Mouse (Mus musculus) neural tube, embryonic 14.5 days (tissue): ENCODE measurements around the gene Fgfr2. TPM values are rescaled to one million over a fixed set of nuclear protein-coding genes. Genes with fewer than 3 reads are reported as not detected.
A peak's percentile ranks its signal among the peaks of the same experiment; 100 is the strongest.

Experiments used
- ATAC-seq: fragments of 200-750 bp; cut with Nextera tagmentation; 2 replicates; pipeline ENCODE4 v1.8.0; 2017; ENCODE audit warnings: low read depth, mild to moderate bottlenecking, moderate TSS enrichment, moderate library complexity
- H3K27ac ChIP-seq: fragments of 300-500 bp; sonication (generic); 2 replicates; pipeline ENCODE4 v1.5.1; 2014; ENCODE audit warnings: low read depth, mild to moderate bottlenecking, control low read depth, low read length, moderate library complexity, mixed read lengths
- H3K27me3 ChIP-seq: fragments of 300-500 bp; sonication (generic); 2 replicates; pipeline ENCODE4 v1.6.1; 2014; ENCODE audit warnings: low read length; ENCODE audit not compliant: control insufficient read depth, insufficient read depth
- H3K36me3 ChIP-seq: fragments of 300-500 bp; sonication (generic); 2 replicates; pipeline ENCODE4 v1.6.1; 2014; ENCODE audit warnings: low read length, mixed read lengths; ENCODE audit not compliant: control insufficient read depth, insufficient read depth
- H3K4me1 ChIP-seq: fragments of 300-500 bp; sonication (generic); 2 replicates; pipeline ENCODE4 v1.6.1; 2014; ENCODE audit warnings: low read length; ENCODE audit not compliant: control insufficient read depth, insufficient read depth
- H3K4me2 ChIP-seq: fragments of 300-500 bp; sonication (generic); 2 replicates; pipeline ENCODE4 v1.6.1; 2014; ENCODE audit warnings: mild to moderate bottlenecking, low read depth, low read length, control low read depth
- H3K4me3 ChIP-seq: fragments of 300-500 bp; sonication (generic); 2 replicates; pipeline ENCODE4 v1.5.1; 2014; ENCODE audit warnings: low read depth, low read length, control low read depth, mixed read lengths
- H3K9ac ChIP-seq: fragments of 300-500 bp; sonication (generic); replicated peaks from 2 replicates; pipeline ENCODE4 v1.6.1; 2014; ENCODE audit warnings: low read depth, mild to moderate bottlenecking, control low read depth, low read length, mixed read lengths
- H3K9me3 ChIP-seq: fragments of 300-500 bp; sonication (generic); 2 replicates; pipeline ENCODE4 v1.6.1; 2016; ENCODE audit warnings: low read length; ENCODE audit not compliant: control insufficient read depth
- WGBS: fragments of 180-500 bp; shearing (Covaris S2); extraction: QIAGEN DNeasy Blood & Tissue Kit; methylation state at CpG from one replicate; pipeline ENCODE4 v1.1.7; 2014; 5-methylcytosine and 5-hydroxymethylcytosine counted together
- polyA plus RNA-seq: library from polyadenylated mRNA; unstranded; fragments of >200 nt; fragmentation: Nextera tagmentation; extraction: Ambion mirVana; gene quantifications from 2 replicates; pipeline ENCODE4 v1.2.1, GENCODE M21; 2014

Gene Fgfr2
- polyA plus RNA-seq, 1 experiment from 2014 or later = 28.1 TPM

DNA sequence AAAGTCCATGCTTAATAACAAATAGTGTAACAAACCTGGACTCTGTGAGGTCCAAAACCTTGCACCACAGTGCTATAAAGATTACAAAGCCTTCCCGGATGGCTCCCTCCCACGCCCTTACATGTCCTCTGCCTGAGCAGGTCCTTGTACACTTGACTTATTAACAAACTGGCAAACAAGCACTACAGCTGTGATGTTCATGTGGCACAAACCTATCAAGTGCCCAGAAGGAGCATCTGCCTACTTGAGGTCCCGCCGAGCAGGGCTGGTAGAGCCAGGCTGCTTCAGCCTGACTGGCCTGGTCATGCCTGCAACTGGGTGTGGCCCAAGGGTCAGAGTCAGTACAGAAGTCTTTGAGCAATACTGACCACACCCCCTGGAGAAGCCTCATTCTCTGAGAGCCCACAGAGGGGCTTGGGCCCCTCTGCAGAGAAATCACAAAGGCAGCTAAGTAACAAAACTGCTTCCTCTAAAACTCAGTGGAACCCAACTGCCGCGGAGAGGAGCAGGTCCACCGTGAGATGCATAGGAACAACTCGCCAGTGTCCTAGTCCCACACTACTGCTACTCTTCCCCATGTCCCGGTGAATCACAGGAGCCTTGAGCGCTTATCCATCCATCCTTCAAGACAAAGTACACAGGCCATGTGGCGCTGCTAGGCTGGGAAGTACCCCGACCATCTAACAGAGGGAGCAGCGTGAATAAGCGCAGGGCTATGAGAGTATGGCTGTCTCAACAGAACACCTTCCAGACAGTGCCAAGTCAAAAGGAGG lies 332.5 kb downstream of the Fgfr2 start:
- H3K27ac ChIP-seq = no peak overlapping the region
- no peak overlapping the region for H3K4me2 ChIP-seq
- no peak overlapping the region for H3K4me3 ChIP-seq
- no peaks in the 10 kb centered on the region for H3K4me1 ChIP-seq
- no peaks in the 10 kb centered on the region for H3K27me3 ChIP-seq
- H3K9ac ChIP-seq = no peak overlapping the region
- WGBS = 75% methylated on average over 14 of the region's 14 CpGs
- no peaks in the 10 kb centered on the region for H3K36me3 ChIP-seq
- no peaks in the 10 kb centered on the region for H3K9me3 ChIP-seq
- no peak for ATAC-seq

DNA sequence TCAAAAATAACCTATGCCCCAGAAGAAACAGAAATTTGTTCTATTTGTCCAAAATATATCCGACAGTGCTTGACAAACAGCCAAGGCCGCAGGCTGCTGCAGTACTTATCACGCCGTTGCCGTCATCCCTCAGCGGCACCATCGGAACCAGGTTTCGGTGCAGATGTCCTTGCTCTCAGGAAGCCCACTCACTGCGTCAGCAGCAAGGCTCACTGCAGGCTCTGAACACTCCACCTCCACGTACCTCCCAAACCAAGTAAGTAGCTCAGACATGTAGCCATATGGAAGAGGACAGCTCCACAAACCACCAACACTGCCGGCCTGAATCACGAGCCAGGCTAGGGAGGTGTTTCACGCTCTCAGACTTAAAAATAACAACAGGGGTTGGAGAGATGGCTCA lies 334.3 kb downstream of the Fgfr2 start:
- no peaks in the 10 kb centered on the region for H3K9me3 ChIP-seq
- no peak overlapping the region for H3K4me2 ChIP-seq
- H3K4me3 ChIP-seq = no peak overlapping the region
- WGBS = 97% methylated on average over 13 of the region's 13 CpGs
- H3K4me1 ChIP-seq = no peaks in the 10 kb centered on the region
- H3K36me3 ChIP-seq = no peaks in the 10 kb centered on the region
- no peak overlapping the region for H3K9ac ChIP-seq
- H3K27me3 ChIP-seq = no peaks in the 10 kb centered on the region
- ATAC-seq = no peak
- H3K27ac ChIP-seq = no peak overlapping the region

DNA sequence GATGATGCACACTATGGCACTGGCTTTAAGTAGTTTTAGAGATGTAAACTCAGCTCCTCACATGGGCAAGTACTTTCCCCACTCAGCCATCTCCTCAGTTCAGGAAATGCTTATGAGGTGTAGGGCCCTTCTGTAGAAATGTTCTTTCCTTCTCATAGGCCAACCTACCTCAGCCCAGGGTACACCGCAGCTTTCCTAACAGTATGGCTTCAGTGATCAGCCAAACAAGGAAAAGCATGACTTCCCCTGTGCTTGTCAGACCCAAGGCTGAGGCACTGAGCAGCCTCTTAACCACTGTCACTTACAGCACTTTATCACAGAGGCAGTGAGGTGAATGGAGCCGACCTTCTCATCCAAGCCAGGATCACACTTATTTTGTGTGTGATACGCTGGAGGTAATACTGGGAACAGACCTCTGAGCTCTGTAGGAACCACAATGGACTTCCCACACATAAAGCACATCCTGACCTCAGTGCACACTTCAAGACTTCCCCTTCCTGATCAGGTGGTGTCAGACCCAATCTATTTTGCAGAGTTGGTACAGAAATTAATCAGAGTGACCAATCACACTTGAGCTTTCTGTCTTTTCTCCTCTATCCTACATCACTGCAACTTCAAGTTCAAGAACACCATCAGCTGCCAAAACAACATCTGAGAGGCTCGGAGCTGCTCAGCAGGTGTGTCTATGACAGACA lies 335.5 kb downstream of the Fgfr2 start:
- Histone ChIP-seq H3K4me3 (no peak overlapping the region), H3K9me3 (no peaks in the 10 kb centered on the region), H3K9ac (no peak overlapping the region), H3K36me3 (no peaks in the 10 kb centered on the region), H3K27ac (no peak overlapping the region), H3K4me1 (no peaks in the 10 kb centered on the region), H3K4me2 (no peak overlapping the region), H3K27me3 (no peaks in the 10 kb centered on the region)
- no peak for ATAC-seq
- 92% methylated on average over 4 of the region's 4 CpGs for WGBS

DNA sequence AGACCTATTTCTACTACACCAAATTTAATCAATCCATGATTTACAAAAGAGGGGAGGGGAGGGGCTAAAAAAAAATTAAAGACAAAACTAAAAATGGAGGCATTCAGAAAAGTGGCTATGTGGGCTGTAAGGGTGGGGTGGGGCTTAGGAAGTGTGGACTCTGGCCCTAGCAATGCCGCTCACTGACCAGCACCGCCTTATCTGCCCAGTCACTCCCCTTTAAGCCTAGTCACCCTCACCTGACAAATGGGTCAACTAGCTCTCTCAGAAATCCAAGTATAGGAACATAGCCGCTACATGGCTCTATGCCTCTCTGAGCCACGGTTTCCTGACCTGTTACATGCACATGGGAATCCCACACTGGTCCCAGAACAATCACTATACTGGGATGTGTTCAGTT lies 336.1 kb downstream of the Fgfr2 start:
- no peaks in the 10 kb centered on the region for H3K36me3 ChIP-seq
- H3K4me1 ChIP-seq = peaks cover 2% of the 10 kb centered on the region; the same call in 1 of the 2 replicates
- no peak overlapping the region for H3K4me3 ChIP-seq
- H3K9ac ChIP-seq = no peak overlapping the region
- no peaks in the 10 kb centered on the region for H3K9me3 ChIP-seq
- no peaks in the 10 kb centered on the region for H3K27me3 ChIP-seq
- WGBS = 92% methylated on average over 4 of the region's 4 CpGs
- H3K27ac ChIP-seq = no peak overlapping the region
- no peak for ATAC-seq
- no peak overlapping the region for H3K4me2 ChIP-seq

DNA sequence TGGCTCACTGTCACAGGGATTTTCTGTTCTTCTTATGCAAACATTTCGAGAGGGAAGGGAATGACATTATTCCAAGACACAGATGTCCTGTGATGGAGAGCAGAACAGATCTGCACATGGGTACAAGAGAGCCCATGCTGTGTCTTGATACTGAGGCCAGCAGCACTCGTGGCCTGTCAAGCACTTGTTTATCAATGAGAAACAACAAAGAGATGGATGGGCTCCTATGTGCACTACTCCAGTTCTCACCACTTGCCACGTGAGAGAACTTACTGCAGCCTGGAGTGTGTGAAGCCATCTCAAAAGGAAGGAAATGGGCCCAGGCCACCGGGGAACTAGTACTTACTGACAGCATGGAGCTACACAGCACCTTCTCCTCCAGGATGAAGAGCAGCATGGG lies 336.6 kb downstream of the Fgfr2 start:
- no peak overlapping the region for H3K27ac ChIP-seq
- H3K36me3 ChIP-seq = no peaks in the 10 kb centered on the region
- 29% methylated on average over 4 of the region's 4 CpGs for WGBS
- H3K9ac ChIP-seq = no peak overlapping the region
- no peak overlapping the region for H3K4me3 ChIP-seq
- no peak for ATAC-seq
- H3K4me2 ChIP-seq = no peak overlapping the region
- peaks cover 6% of the 10 kb centered on the region for H3K4me1 ChIP-seq
- H3K9me3 ChIP-seq = no peaks in the 10 kb centered on the region
- no peaks in the 10 kb centered on the region for H3K27me3 ChIP-seq

DNA sequence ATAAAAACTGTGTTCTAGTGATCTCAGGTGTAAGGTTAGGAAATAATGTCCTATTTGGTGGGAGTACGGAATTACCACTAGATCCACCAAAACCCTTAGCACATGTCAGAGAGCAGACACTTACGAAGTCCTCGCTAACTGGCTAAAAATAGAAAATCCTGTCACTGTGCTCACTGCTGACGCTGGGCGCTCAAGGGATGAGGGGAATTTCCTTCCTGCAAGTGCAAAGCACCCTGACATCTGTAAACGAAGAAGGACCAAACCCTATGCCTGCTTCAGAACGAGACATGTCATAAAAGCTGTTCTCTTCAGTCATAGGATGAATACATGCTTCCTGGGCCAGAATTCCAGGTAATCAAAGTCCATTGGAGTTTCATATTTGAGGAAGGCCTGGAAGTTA lies 337.1 kb downstream of the Fgfr2 start:
- no peak overlapping the region for H3K4me2 ChIP-seq
- H3K27me3 ChIP-seq = no peaks in the 10 kb centered on the region
- H3K9me3 ChIP-seq = no peaks in the 10 kb centered on the region
- H3K36me3 ChIP-seq = no peaks in the 10 kb centered on the region
- no peak overlapping the region for H3K4me3 ChIP-seq
- no peak overlapping the region for H3K9ac ChIP-seq
- ATAC-seq = no peak
- WGBS = 80% methylated on average over 7 of the region's 7 CpGs
- H3K27ac ChIP-seq = no peak overlapping the region
- H3K4me1 ChIP-seq = peaks cover 11% of the 10 kb centered on the region

DNA sequence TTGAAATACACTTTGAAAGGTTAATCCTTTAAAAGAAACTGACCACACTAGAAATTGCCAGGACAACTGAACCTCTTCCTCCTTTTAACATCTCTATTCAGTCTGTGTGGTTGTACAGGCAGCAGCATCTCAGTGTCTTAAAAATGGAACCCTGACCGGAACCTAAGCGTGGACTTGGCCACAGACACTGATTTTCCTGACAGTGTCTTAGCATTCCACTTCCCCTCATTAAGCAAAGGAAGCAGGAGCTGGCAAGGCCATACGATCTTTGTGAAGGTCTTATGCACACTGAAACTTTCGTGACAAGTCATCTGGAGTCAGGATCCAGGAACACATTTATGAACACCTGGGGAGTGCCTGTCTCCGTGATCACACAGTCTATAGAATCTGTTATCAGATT lies 339.0 kb downstream of the Fgfr2 start:
- Histone ChIP-seq H3K9ac (no peak overlapping the region), H3K4me1 (peaks cover 17% of the 10 kb centered on the region), H3K27me3 (no peaks in the 10 kb centered on the region), H3K9me3 (no peaks in the 10 kb centered on the region), H3K27ac (no peak overlapping the region), H3K4me2 (no peak overlapping the region), H3K4me3 (no peak overlapping the region), H3K36me3 (no peaks in the 10 kb centered on the region)
- 85% methylated on average over 5 of the region's 5 CpGs for WGBS
- no peak for ATAC-seq

DNA sequence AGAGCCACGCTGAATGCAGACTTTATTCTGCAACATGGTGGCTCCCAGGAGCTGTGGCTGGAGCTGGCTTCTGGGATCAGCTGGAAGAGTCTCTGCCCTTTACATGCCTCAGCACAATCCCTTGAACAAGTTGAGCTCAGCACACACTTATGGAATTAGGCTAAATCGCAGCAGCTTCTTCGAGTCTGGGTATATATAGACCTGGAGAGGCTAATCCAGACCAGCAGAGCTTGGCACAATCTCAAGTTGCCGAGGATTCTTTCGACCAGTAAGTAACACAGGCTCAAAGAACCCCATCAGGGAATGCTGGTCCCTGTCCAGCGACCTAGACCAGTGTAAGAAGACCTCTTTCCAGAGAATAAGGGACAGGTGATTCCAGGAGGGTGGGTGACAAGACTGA lies 341.3 kb downstream of the Fgfr2 start:
- 57% methylated on average over 6 of the region's 6 CpGs for WGBS
- 0 out of 2 replicates have a peak, but pooled peaks have one; percentile 16 for ATAC-seq
- Histone ChIP-seq H3K36me3 (no peaks in the 10 kb centered on the region), H3K27ac (peak overlapping the region; percentile 2), H3K4me3 (no peak overlapping the region), H3K9ac (no peak overlapping the region), H3K9me3 (no peaks in the 10 kb centered on the region), H3K27me3 (no peaks in the 10 kb centered on the region), H3K4me1 (peaks cover 17% of the 10 kb centered on the region), H3K4me2 (no peak overlapping the region)

DNA sequence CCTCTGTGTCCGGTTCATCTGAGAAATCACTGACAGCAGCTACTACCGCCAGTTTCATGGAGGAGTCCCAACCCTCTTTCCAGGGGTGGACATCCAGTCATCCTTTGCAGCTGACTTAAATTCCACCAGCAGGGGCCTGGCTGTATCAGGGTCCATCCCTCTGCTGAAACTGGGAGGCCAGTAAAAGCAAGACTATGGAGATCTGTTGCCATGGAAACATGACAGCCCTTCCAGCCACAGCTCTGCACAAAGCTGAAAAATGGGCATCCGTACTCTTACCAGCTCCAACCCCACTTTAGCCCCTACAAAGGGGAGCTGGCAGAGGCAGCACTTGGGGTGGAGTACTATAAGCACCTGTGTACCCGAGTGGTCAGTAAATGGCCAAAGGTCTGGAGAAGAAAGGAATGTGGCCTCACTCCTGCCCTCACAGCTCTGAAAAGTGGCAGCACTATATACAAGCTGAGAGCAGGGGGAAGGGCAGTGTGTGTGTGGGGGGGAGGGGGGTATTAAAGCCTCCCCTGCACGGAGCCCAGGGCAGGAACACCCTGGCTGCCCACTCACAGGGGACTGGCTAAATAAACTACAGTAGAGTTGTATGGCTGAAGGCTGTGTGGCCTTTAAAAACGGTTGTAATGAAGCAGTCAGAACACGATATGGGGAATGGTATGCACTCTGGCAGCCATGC lies 341.9 kb downstream of the Fgfr2 start:
- H3K4me2 ChIP-seq = no peak overlapping the region

More for the DNA sequence above, 341.9 kb downstream of the Fgfr2 start:
- peak overlapping the region; percentile 48 for H3K27ac ChIP-seq
- no peaks in the 10 kb centered on the region for H3K9me3 ChIP-seq
- 13% methylated on average over 7 of the region's 7 CpGs for WGBS
- peaks cover 17% of the 10 kb centered on the region for H3K4me1 ChIP-seq
- peak overlapping the region; percentile 34 for H3K9ac ChIP-seq
- H3K27me3 ChIP-seq = no peaks in the 10 kb centered on the region
- no peak overlapping the region for H3K4me3 ChIP-seq
- no peaks in the 10 kb centered on the region for H3K36me3 ChIP-seq
- peak; percentile 79 for ATAC-seq
